Mouse (Mus musculus): Measurements from ENCODE around the gene Flcn. TPM values are rescaled to one million over a fixed set of nuclear protein-coding genes. Genes with fewer than 3 reads are reported as not detected.

Gene Flcn
- polyA plus RNA-seq, 1 experiment from 2014 or later, result 33.6 TPM

DNA sequence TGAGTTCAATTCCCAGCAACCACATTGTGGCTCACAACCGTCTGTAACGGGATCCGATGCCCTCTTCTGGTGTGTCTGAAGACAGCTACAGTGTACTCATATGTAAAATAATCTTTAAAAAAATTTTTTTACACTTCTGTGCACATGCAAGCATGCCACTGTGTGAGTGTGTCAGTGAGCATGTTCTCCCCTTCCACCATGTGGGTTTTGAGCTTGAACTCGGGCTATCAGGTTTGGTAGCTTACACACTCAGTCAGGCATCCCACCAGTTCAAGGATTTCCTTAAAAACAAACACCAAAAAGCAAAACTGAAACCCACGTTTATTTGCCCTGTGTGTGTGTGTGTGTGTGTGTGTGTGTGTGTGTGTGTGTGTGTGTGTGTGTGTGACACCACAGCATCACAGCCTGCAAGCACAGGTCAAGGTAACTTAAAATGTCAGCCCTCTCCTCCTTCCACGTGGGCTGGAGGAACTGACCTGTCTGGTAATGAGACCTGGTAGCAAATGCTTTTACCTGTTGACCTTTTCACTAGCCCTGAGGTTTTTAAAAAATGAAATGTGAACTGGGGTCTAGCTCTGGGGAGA lies 5.8 kb upstream of the Flcn start:
- Histone ChIP-seq H3K4me1 (peaks cover 6% of the 10 kb centered on the region; the same call in 1 of the 2 replicates), H3K9me3 (no peaks in the 10 kb centered on the region), H3K27me3 (no peaks in the 10 kb centered on the region), H3K27ac (no peak overlapping the region), H3K4me3 (no peak overlapping the region), H3K36me3 (peaks cover 47% of the 10 kb centered on the region), H3K4me2 (no peak overlapping the region), H3K9ac (no peak overlapping the region)
- no peak for ATAC-seq (ENCODE audit: insufficient number of reproducible peaks, low FRiP score, low TSS enrichment, low read depth)
- 87% methylated on average over 6 of the region's 6 CpGs for WGBS

DNA sequence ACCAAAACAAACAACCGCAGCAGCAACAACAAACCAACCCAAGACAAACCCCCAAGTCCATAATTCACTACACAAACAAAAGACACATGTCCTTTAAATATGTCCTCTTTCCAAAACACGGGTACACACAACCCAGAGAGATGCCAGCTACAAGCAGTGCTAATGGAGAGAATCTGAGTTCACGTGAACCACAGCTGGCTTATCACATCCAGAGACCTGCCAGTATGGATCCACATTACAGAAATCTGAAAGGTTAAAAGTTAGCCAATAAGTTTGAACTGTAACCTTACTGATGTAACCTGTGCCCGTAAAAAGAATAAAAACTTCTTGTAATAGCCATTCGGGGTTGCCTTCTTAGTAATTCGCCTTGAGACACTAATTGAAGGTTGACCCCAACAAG lies 5.1 kb upstream of the Flcn start:
- 77% methylated on average over 6 of the region's 6 CpGs for whole genome bisulfite sequencing
- no peak for ATAC-seq (ENCODE audit: insufficient number of reproducible peaks, low FRiP score, low TSS enrichment, low read depth)
- Histone ChIP-seq H3K36me3 (peaks cover 41% of the 10 kb centered on the region), H3K4me1 (peaks cover 6% of the 10 kb centered on the region; the same call in 1 of the 2 replicates), H3K27ac (no peak overlapping the region), H3K27me3 (no peaks in the 10 kb centered on the region), H3K9ac (no peak overlapping the region), H3K9me3 (no peaks in the 10 kb centered on the region), H3K4me3 (no peak overlapping the region), H3K4me2 (no peak overlapping the region)

DNA sequence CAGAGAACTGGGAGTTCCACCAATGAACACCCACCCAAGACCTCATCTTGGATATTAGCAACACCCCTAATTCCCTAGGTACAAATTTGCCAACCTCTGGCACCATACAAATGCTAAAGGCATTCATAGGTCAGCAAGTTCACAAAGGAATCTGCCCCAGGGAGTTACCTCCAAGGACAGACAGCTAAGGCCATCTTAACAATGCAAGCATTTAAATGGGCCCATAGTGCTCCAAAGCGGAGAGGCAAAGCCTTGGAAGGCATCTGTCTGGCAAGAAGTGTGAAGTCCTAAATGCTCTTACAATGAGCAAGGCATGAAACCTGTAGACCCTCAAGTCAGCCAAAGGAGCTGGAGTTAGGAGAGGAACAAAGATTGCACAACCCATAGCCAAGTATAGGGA lies 4.5 kb upstream of the Flcn start:
- 90% methylated on average over 1 of the region's 1 CpGs for WGBS
- Histone ChIP-seq H3K9me3 (no peaks in the 10 kb centered on the region), H3K4me1 (peaks cover 6% of the 10 kb centered on the region; the same call in 1 of the 2 replicates), H3K36me3 (peaks cover 36% of the 10 kb centered on the region), H3K9ac (no peak overlapping the region), H3K27ac (no peak overlapping the region), H3K4me3 (no peak overlapping the region), H3K27me3 (no peaks in the 10 kb centered on the region), H3K4me2 (no peak overlapping the region)
- no peak for ATAC-seq (ENCODE audit: insufficient number of reproducible peaks, low FRiP score, low TSS enrichment, low read depth)

DNA sequence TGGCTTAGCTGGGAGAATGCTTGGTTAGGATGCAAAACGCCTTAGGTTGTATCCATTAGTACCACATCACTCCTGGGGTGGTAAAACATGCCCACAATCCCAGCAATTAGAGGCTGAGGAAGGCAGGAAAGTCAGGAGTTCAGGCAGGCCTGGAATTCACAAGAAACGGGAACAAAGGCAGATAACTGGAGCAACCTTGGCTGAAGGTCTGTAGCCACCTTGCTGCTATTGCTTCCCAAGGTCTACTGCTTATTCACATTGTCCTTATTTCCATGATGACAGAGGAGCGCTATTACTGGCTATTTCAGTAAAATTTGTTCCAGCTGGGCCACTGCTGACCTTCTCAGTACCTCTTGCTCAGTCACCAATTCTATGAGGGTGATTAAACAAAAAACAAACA lies 3.5 kb upstream of the Flcn start:
- no peaks in the 10 kb centered on the region for H3K9me3 ChIP-seq
- no peak overlapping the region for H3K4me2 ChIP-seq
- peaks cover 25% of the 10 kb centered on the region for H3K36me3 ChIP-seq
- no peak for ATAC-seq (ENCODE audit: insufficient number of reproducible peaks, low FRiP score, low TSS enrichment, low read depth)
- H3K9ac ChIP-seq, result no peak overlapping the region
- no peak overlapping the region for H3K4me3 ChIP-seq
- no peak overlapping the region for H3K27ac ChIP-seq
- 43% methylated on average over 3 of the region's 3 CpGs for WGBS
- H3K27me3 ChIP-seq, result no peaks in the 10 kb centered on the region
- peaks cover 15% of the 10 kb centered on the region for H3K4me1 ChIP-seq

DNA sequence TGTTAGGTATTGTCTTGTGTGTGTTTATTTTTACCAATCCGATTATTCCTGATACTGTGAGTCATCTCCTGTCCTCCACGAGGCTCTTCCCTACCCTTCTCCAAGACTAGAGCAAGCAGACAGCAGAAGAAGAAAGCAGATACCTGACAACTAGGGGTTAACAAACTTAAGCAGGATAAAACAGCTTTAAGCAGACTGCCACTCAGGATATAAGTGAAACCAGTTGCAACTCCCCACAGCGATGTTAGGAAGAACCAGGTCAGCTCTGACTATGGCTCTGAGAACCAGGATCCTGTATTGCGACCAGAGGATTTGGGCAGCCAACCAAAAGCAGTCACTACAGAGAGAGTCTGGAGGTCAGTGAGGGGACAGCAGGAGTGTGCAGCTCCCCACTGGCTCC lies 1.4 kb upstream of the Flcn start:
- Histone ChIP-seq H3K27ac (peak overlapping the region; percentile 38; the same call in 1 of the 2 replicates), H3K4me2 (no peak overlapping the region), H3K4me1 (peaks cover 19% of the 10 kb centered on the region), H3K36me3 (peaks cover 22% of the 10 kb centered on the region), H3K9me3 (no peaks in the 10 kb centered on the region), H3K9ac (no peak overlapping the region), H3K4me3 (no peak overlapping the region; the same call in 1 of the 2 replicates), H3K27me3 (no peaks in the 10 kb centered on the region)
- WGBS, result 47% methylated on average over 4 of the region's 4 CpGs
- no peak for ATAC-seq (ENCODE audit: insufficient number of reproducible peaks, low FRiP score, low TSS enrichment, low read depth)

DNA sequence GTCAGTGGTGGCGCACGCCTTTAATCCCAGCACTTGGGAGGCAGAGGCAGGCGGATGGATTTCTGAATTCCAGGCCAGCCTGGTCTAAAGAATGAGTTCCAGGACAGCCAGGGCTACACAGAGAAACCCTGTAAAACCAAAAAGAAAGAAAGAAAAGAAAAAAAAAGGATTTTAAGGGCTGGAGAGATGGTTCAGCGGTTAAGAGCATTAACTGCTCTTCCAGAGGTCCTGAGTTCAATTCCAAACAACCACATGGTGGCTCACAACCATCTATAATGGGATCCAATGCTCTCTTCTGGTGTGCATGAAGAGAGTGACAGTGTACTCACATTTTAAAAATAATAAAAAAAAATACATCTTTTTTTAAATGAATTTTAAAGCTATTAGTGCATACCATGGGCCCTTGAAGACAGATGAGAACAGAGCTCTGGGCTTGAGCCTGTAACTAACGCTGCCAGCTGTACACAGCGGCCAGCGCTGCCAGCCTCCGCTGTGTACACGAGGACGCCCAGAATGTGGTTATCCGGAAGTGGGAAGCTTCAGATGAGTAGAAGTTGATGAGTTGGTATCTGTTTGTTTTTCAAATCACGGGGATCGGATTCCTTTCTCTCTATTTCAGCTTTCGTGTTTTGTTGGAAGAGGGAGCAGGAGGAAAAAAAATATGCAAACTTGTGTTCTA lies 803 bp upstream of the Flcn start:
- Histone ChIP-seq H3K4me1 (peaks cover 19% of the 10 kb centered on the region), H3K27me3 (no peaks in the 10 kb centered on the region), H3K4me2 (peak overlapping the region; percentile 72), H3K27ac (peak overlapping the region; percentile 98), H3K9me3 (no peaks in the 10 kb centered on the region), H3K4me3 (peak overlapping the region; percentile 92), H3K36me3 (peaks cover 24% of the 10 kb centered on the region), H3K9ac (peak overlapping the region; percentile 91; the same call in 1 of the 2 replicates)
- no peak for ATAC-seq (ENCODE audit: insufficient number of reproducible peaks, low FRiP score, low TSS enrichment, low read depth)
- WGBS, result 61% methylated on average over 14 of the region's 14 CpGs

DNA sequence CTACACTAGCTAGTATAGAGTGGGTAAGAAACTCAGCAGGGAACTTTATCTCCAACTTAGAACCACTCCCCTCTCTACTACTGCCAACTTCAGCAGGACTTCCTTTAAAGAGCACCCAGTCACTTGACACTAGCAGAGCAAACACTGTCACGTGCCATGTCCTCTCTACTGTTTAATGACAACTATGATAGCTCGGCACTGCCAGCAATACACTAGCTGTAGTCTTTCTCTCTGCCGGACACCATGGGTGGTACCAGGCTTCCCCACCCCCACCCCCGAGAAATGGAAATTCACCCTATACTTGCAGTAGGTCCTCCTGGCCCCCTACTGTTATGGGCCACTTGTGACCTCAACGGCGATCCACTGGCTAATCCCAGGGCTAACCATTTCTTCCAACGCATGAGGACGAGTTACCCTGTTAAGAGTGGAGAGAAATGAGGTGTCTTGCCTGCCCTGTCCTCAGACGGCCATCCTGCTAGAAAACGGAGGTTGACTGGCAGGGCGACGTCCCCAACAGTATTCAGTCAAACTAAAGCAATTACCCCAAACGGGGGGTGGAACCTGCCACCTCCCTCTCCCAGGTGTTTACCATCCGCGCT lies 646 bp downstream of the Flcn start:
- Histone ChIP-seq H3K4me2 (peak overlapping the region; percentile 72), H3K9ac (peak overlapping the region; percentile 91), H3K36me3 (peaks cover 36% of the 10 kb centered on the region), H3K27me3 (no peaks in the 10 kb centered on the region), H3K4me3 (peak overlapping the region; percentile 92), H3K27ac (peak overlapping the region; percentile 98), H3K4me1 (peaks cover 19% of the 10 kb centered on the region), H3K9me3 (no peaks in the 10 kb centered on the region)
- no peak for ATAC-seq (ENCODE audit: insufficient number of reproducible peaks, low FRiP score, low TSS enrichment, low read depth)
- under 1% methylated on average over 15 of the region's 15 CpGs for WGBS

DNA sequence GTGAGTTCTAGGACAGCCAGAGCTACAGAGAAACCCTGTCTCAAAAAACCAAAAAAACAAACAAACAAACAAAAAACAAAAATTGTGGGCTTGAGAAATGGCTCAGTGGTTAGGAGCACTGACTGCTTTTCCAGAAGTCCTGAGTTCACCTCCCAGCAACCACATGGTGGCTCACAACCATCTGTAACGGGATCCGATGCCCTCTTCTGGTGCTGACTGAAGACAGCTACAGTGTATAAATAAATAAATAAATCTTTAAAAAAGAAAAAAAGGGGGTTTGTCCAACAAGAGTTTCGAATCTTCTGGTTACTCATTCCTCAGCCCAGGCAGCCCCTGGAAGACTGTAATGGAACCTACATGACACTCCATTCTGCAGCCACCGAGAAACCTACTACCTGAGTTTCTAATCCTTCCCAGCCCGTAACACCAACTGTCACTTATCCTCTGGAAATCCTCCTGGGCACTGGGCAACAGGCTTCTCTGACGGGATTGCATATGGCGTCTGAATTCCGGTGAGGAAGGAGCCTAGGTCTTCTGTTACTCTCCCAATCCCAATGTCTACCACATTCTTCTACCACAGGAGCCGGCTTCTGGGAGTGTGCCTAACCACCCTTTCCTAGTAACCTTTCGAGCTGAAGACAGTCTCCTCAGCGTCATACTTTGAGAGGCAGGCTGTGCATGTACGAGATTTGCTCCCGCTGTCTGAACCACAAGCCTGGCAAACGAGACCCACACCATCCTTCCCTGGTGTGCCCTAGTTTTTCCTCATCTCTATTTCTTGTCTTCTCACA lies 1.5 kb downstream of the Flcn start:
- 61% methylated on average over 14 of the region's 14 CpGs for WGBS
- Histone ChIP-seq H3K9ac (peak overlapping the region; percentile 91; the same call in 1 of the 2 replicates), H3K4me2 (peak overlapping the region; percentile 72), H3K27ac (peak overlapping the region; percentile 98), H3K27me3 (no peaks in the 10 kb centered on the region), H3K9me3 (no peaks in the 10 kb centered on the region), H3K4me3 (peak overlapping the region; percentile 92), H3K4me1 (peaks cover 19% of the 10 kb centered on the region), H3K36me3 (peaks cover 43% of the 10 kb centered on the region)
- no peak for ATAC-seq (ENCODE audit: insufficient number of reproducible peaks, low FRiP score, low TSS enrichment, low read depth)

DNA sequence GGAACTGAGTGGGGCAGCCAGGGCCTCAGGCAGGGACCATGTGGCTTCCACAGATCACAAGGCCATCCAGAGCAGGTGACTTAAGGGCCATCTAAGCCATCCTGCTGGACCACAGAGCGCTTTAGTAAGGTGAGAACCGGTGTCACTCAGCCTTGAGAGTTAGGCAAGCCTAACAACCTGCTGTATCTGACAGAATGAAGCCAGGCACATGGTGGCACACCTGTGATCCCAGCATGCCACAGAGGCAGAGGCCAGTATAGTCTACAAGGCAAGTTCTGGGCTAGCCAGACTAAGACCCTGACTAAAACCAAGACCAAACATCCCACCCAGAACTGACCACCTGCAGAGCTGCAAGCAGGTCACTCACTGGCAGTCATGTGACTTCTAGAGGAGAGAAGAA lies 4.2 kb downstream of the Flcn start:
- no peak overlapping the region for H3K4me3 ChIP-seq
- peaks cover 14% of the 10 kb centered on the region for H3K4me1 ChIP-seq
- no peaks in the 10 kb centered on the region for H3K9me3 ChIP-seq
- no peak overlapping the region for H3K9ac ChIP-seq
- H3K27ac ChIP-seq, result no peak overlapping the region
- H3K4me2 ChIP-seq, result no peak overlapping the region
- H3K27me3 ChIP-seq, result no peaks in the 10 kb centered on the region
- 91% methylated on average over 2 of the region's 2 CpGs for WGBS
- no peak for ATAC-seq (ENCODE audit: insufficient number of reproducible peaks, low FRiP score, low TSS enrichment, low read depth)
- peaks cover 69% of the 10 kb centered on the region for H3K36me3 ChIP-seq

DNA sequence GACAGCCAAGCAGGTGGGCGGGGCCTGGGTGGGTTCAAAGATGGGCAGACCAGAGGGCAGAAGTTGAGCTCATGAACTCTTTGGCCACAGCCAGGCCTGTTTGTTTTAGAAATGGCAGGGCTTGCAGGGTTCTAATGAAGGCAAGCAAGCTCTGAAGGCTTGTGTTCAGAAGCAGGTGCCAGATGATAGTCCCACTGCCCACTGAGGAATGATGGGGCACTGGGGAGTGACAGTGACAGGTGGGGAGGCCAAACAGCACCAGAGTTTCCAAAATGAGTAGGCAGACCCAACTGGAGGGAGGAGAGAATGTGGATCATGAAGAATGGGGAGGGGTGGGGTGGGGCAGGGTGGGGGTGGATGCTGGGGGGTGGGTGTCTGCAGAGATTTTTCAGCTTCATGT lies 4.6 kb downstream of the Flcn start:
- Histone ChIP-seq H3K4me3 (no peak overlapping the region), H3K27me3 (no peaks in the 10 kb centered on the region), H3K9me3 (no peaks in the 10 kb centered on the region), H3K36me3 (peaks cover 73% of the 10 kb centered on the region), H3K4me1 (peaks cover 14% of the 10 kb centered on the region), H3K4me2 (no peak overlapping the region), H3K27ac (no peak overlapping the region), H3K9ac (no peak overlapping the region)
- 79% methylated on average over 1 of the region's 1 CpGs for WGBS
- no peak for ATAC-seq (ENCODE audit: insufficient number of reproducible peaks, low FRiP score, low TSS enrichment, low read depth)

DNA sequence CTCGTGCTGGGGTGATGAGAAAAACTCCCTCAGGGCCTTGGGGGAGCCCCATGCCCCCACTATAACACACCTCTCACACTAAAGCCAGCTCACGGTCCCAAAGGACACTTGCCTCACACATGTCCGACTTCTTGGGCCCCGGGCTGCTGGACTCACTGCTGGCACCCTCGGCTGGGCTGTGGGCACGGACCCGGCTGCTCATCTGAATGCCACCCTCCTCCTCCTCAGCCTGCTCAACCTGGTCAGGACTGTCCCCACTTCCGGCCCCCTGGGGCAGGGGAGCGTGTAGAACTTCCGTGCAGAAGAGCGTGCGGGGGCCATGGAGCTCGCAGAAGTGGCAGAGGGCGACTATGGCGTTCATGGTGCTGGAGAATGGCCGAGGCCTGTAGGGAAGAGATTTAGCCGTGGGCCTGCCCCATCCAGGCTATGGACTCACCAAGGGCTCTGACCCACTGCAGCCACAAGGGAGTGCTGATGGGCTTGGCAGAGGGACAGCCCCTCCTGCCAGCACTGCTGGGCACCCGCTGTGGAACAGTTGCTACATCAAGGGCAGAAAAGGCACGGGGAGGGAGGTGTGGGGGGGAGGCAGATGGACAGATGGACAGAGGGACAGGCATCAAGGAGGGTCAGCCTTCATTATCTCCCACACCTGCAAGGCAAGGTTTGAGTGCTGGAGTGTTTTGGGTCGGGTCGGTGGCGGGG lies 5.3 kb downstream of the Flcn start:
- Histone ChIP-seq H3K27ac (no peak overlapping the region), H3K4me1 (peaks cover 14% of the 10 kb centered on the region), H3K4me2 (no peak overlapping the region), H3K27me3 (no peaks in the 10 kb centered on the region), H3K36me3 (peaks cover 80% of the 10 kb centered on the region), H3K9ac (no peak overlapping the region), H3K4me3 (no peak overlapping the region), H3K9me3 (no peaks in the 10 kb centered on the region)
- 90% methylated on average over 22 of the region's 22 CpGs for WGBS
- ATAC-seq (ENCODE audit: insufficient number of reproducible peaks, low FRiP score, low TSS enrichment, low read depth), result no peak

All from limb, embryonic 15.5 days (tissue).